Comparison of ENCODE assay signal across 8 mouse cellular contexts in the genomic region with DNA sequence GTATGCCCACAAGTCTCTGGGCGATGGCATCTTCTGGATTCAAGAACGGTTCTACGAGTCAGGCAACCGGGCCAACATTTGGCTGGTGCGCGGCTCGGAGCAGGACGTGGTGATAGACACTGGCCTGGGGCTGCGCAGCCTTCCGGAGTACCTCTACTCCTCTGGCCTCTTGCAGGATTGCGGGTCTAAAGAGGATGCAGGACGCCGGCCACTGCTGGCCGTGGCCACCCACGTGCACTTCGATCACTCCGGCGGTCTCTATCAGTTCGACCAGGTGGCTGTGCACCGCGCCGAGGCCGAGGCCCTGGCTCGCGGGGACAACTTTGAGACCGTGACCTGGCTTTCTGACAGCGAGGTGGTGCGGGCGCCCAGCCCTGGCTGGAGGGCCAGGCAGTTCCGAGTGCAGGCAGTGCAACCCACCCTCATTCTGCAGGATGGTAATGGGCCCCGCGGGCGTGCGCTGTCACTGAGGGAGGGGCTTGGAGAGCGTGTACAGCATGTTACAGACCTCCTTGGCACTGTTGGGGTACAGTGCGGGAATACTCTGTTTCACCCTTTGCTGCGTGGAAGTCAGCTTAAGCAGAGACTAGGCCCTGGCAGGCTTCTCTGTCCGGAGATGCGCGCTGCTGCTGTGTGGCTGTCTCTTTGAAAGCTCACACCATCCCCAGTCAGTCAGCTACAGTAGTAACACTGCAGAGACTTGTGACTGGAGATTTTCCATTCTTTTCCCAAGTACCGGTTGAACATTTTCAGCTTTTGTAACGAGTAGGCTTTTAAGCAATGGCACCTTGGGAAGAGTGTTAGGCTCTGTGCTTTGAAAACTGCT. TPM values are rescaled to one million over a fixed set of nuclear protein-coding genes. Genes with fewer than 3 reads are reported as not detected.
DNase-seq lines count a peak whose midpoint lies in the region; ATAC-seq lines count a peak whose summit lies in the region.

No protein-coding gene starts in this region.

- DNase-seq in cerebellum, postnatal 36 days, result no peak
- peak; percentile 12 for DNase-seq in 3T3-L1 (ENCODE audit: low read depth, low spot score)
- peak; percentile 48 for DNase-seq in cerebellum, adult 8-10 months
- DNase-seq in frontal cortex, postnatal 36 days (ENCODE audit: low spot score in 2 of 2), result peak; percentile 51 to 55
- DNase-seq in kidney, postnatal 36 days, result peak; percentile 12 to 52
- peak; percentile 13 for DNase-seq in lung, postnatal 14 days

- H3K36me3 ChIP-seq in stomach, embryonic 15.5 days, result no peaks in the 10 kb centered on the region

- H3K9me3 ChIP-seq in stomach, embryonic 15.5 days, result no peaks in the 10 kb centered on the region

- WGBS in stomach, embryonic 15.5 days, result 2% methylated on average over 42 of the region's 42 CpGs

- H3K27ac ChIP-seq in stomach, embryonic 15.5 days, result peak overlapping the region; percentile 94

- peak; percentile 31 for ATAC-seq in cerebellum, adult (ENCODE audit: insufficient number of reproducible peaks, low FRiP score, low TSS enrichment)
- peak; percentile 7; the same call in 1 of the 2 replicates for ATAC-seq in stomach, embryonic 15.5 days (ENCODE audit: insufficient read depth, low FRiP score, low read depth)

- peak overlapping the region; percentile 95 for H3K4me3 ChIP-seq in stomach, embryonic 15.5 days (replicated peaks)

- H3K4me1 ChIP-seq in stomach, embryonic 15.5 days, result no peaks in the 10 kb centered on the region; the same call in 1 of the 2 replicates

- peak overlapping the region; percentile 99 for H3K4me2 ChIP-seq in stomach, embryonic 15.5 days

- H3K27me3 ChIP-seq in stomach, embryonic 15.5 days (replicated peaks), result no peaks in the 10 kb centered on the region

- peak overlapping the region; percentile 56; the same call in 1 of the 2 replicates for H3K9ac ChIP-seq in stomach, embryonic 15.5 days

RNA-seq across cellular contexts. Expression of gene Mblac2, which starts 0.6 kb away (rescaled TPM):
- polyA plus RNA-seq in stomach, embryonic 15.5 days (2015; fragmentation: Nextera tagmentation; extraction: Ambion mirVana), result 8.5 and 9.2 TPM in 2 replicates

RNA-seq across cellular contexts. Expression of gene Polr3g, which starts 0.9 kb away (rescaled TPM):
- polyA plus RNA-seq in stomach, embryonic 15.5 days (2015; fragmentation: Nextera tagmentation; extraction: Ambion mirVana), result 14.4 and 17.1 TPM in 2 replicates

RNA-seq across cellular contexts. Expression of gene Lysmd3, which starts 54.3 kb away (rescaled TPM):
- polyA plus RNA-seq in stomach, embryonic 15.5 days (2015; fragmentation: Nextera tagmentation; extraction: Ambion mirVana), result 22.8 and 23.6 TPM in 2 replicates

Comparison
In these comparisons a context has a peak if more than half of its experiments do, and no peak if none do; other contexts are left out.
1. DNase-seq: peak in 3T3-L1 (single experiment), cerebellum, adult 8-10 months (single experiment), frontal cortex, postnatal 36 days (2 of 2), kidney, postnatal 36 days (2 of 2) and lung, postnatal 14 days (single experiment); none in cerebellum, postnatal 36 days (0 of 2).